Mouse (Mus musculus) left cerebral cortex, adult 11 months (tissue): Measurements from ENCODE around the gene Zfp830.

Experiments used
- DNase-seq: peaks from one replicate; pipeline ENCODE4 v3.0.0; 2022; ENCODE audit warnings: low spot score

Zfp830 gene

DNA sequence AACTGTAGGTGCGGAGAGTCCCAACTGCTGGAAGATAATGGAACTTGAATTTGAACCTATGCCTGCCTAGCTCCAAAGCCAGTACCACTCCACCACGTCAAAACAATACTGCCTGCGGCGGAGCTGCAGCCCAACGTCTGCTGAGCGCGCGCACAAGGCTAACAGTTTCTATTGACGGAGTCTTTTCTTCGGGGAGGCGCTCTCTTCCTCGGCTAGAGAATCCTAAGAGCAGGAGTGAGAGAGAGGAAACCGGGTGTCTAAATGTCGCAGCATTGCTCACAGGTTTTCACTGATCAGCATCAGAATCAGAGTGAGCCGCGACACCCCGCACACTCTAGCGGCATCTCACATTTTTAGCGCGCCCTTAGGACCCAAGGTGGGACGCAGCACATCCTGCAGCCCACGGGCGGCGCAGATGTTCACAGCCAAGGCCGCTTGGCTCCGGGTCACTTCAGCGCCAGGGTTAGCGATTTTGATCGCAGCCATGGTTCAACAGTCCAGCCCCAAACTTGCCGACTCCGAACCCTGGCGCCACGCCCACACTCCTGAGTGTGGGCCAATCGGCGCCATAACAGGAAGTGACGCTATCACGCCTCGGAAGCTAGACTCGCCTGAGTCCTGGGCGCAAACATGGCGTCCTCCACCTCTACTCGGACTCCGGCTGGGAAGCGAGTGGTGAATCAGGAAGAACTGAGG, at the start of gene Zfp830, which contains the start of gene Cct6b:
TSS of gene Zfp830 (plus strand) at position 604 of the 696 bp plus-strand sequence.
TSS of gene Cct6b (minus strand) at position 580 of the 696 bp plus-strand sequence.
- DNase-seq = peak; percentile 87

DNA sequence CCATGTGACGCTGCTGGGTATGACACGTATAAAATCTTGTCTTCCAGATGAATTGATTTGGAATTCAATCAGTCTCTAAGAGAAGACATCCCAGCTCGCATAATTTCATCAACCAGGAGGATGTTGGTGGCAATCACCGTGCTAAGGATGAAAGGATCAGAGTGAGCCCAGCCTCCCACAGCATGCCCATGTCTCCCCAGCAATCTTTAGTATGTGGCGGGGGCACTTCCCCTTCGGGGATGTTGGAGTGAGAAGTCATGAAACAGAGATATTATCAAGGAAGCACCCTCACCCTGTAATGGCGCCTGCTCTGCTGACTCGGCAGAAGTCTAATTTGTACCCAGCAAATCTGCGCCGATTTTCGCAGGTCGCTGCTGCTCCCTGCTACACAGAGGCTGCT, 44.9 kb upstream of the Zfp830 start:
- DNase-seq = no peak

DNA sequence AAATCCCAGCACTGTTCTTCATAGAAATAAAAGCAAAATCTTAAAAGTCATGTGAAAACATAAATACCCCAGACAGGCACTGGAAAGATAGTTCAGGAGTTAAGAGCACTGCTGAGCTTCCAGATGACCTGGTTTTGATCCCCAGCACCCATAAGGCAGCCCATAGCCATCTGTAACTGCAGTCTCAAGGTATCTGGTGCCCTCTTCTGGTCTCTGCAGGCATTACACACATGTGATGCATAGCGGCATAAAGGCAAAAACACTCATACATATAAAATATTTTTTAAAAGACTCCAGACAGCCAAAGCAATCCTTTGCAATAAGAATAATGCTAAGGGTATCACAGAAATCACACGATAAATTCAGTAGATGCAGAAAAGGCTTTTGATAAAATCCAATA, 37.3 kb upstream of the Zfp830 start:
- no peak for DNase-seq

- no peak for DNase-seq
Observed at GRCm38 (mm10) chr11:82734227-82734626, 29.9 kb upstream of the Zfp830 start.

DNA sequence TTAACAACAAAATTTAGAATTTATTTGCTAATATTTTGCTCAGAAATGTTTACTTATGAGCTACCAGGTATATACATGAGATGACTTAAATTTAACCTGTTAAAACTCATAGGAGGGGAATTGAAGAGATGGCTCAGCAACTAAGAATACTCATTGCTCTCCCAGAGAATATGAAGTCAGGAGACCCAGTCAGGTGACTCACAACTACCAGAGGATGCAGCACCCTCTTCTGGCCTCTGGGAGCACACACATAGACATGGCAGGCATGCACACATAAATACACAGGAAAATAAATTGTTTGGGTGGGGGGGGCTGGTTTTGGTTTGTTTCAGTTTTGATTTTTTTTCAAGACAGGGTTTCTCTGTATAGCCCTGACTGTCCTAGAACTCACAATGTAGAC, 25.1 kb upstream of the Zfp830 start:
- no peak for DNase-seq

GRCm38 (mm10) chr11:82746138-82746537, 18.0 kb upstream of the Zfp830 start:
- no peak for DNase-seq

DNA sequence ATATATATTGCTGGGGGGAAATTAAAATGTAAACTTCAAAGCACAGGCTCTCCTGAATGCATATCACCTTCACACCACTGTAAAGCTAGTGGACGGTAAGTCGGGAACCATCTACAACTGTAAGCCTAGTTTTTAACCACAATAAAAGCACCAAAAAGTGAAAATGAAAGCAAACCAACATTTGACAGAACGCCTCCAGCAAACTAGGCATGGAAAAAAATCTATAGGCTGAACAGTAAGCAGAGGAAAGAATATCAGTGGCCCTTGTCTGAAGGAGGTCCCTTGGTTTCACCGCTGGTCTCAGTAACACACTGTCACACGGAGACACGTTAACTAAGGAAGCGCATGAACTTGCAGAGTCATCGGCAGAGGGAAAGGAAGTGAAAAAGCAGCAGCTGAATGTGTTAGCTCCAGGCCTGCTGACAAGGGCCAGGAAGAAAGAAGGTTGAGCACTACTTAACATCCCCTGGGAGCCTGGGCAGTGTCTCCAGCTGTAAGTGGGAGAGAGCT, 17.2 kb upstream of the Zfp830 start:
- no peak for DNase-seq

DNA sequence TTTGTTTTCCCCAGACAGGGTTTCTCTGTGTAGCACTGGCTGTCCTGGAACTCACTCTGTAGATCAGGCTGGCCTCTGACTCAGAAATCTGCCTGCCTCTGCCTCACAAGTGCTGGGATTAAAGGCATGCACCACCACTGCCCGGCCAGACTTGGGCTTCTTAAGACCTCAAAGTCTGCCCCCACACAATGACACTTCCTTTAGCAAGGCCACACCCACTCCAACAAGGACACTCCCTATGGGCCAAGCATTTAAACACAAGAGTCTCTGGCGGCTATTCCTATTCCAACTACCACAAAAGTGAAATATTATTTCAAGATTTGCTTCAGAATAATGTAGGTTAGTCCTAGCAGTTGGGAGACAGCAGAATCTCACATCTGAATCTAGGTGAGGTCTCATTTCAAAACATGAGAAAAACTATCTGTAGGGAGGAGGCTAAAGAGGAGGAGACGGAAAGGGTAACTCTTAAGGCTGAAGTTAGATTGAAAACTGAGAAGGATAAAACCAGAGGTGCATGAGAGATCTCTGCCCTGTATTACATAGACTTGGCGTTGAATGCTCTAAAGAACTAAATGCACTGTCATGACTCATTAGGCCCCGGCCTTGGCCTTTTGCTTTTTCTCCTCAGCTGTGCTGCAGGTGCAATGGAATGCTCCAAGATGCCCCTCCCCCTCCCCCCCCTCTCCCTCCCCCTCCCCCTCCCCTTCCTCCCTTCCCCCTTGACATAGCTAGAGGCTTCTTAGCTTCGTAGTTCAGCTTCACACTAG, 11.6 kb upstream of the Zfp830 start:
- DNase-seq = no peak

DNA sequence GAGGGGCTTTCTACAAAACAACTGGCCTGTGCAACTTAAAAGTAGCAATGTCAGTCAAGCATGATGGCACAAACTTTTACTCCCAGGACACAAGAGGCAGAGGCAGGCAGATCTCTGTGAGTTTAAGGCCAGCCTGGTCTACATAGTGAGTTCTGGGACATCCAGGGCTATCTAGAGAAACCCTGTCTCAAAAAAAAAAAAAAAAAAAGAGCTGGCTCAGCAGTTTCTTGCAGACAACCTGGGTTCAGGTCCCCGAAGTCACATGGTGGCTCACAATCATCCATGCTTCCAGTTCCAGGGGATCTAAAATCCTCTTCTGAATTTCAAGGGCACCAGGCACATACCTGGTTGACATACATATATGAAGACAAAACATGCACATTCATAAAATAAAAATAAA, 8.2 kb upstream of the Zfp830 start:
- DNase-seq = no peak

DNA sequence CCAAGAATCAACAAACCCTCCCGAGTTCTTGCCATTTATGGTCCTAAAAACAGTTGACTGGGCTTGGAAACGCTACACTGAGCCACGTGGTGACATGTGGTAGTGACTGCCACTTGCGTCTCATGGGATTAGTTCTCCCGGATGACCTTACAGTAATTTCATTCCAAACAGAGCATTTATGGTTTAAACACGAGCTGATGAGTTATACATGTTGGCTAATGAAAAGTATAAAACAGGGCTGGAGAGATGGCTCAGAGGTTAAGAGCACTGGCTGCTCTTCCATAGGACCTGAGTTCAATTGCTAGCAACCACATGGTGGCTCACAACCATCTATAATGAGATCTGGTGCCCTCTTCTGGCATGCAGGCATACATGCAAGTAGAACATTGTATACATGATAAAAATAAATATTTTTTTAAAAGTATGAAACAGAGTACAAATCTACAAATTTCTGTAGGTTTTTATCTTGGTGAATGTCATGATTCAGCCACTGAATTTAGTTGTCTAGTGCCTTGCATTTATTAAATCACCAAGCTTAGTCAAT, 1.8 kb upstream of the Zfp830 start:
- no peak for DNase-seq

- DNase-seq = no peak
Observed at GRCm38 (mm10) chr11:82763261-82763660, 884 bp upstream of the Zfp830 start.

DNA sequence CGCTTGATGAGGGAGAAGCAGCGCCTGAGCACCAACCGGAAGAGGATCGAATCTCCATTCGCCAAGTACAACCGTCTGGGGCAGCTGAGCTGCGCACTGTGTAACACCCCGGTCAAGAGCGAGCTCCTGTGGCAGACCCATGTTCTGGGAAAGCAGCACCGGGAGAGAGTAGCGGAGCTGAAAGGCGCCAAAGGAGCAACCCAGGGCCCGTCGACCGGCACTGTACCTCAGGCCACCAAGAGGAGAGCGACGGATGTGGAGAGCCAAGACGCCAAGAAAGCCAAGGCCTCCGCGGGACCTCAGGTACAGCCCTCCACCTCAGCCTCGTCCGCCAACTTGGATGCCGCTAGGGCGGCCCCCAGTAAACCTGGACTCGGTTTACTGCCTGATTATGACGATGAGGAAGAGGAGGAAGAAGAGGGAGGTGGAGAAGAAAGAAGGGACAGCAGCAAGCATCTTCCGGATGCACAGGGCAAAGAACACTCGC, 336 bp downstream of the Zfp830 start:
- DNase-seq = no peak

DNA sequence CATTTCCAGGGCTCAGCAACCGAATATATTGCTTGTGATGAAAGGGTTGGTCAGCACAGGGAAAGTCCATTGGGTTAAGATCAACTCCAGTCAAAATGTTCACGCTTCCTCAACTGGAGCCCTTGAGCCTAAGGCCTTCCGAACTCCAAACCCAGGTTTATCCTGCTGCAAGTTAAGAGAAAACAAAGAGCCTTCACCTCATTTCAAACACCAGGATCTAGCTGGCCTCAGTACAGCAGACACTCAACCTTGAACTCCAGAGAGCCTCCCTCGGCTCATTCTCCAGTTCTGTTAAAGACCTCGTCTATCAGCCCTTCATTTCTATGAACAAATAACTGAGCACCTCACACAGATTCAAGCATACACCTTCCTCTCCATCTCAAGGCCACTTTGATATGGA, 16.0 kb downstream of the Zfp830 start:
- no peak for DNase-seq

GRCm38 (mm10) chr11:82780983-82781903, 17.1 kb downstream of the Zfp830 start, which contains the start of gene Lig3:
TSS of gene Lig3 (plus strand) at chr11:82781108.
- DNase-seq = peak; percentile 89

DNA sequence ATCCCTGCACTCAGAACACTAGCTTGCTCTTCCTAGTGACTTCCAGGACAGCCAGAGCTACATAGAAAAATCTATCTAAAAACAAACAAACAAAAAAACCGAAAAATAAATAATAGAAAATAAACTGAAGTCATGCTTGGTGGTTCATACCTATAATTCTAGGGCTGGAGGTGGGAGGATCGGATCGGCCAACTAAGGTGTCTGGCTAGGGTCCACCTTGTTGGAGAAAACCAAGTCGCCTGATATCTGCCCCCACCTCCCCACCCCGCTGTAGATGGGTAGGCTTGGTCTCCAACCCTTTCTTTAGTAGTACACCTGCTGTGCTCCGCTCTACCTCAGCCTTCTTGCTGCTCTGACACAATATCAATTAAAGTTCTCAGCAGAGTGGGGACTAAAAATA, 18.1 kb downstream of the Zfp830 start:
- no peak for DNase-seq

DNA sequence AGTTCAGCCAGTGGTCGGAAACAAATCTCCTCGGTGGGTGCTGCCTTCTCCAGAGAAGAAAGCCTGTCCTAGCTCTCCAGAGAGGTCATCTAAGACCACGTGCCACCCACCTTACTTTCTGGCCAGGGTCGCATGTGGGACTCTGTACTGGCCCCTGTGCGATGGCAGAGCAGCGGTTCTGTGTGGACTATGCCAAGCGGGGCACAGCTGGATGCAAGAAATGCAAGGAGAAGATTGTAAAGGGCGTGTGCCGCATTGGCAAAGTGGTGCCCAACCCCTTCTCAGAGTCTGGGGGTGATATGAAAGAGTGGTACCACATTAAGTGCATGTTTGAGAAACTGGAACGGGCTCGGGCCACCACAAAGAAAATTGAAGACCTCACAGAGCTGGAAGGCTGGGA, 19.3 kb downstream of the Zfp830 start:
- no peak for DNase-seq

GRCm38 (mm10) chr11:82806656-82807055, 42.5 kb downstream of the Zfp830 start:
- DNase-seq = no peak

- no peak for DNase-seq
Observed at GRCm38 (mm10) chr11:82807370-82807769, 43.2 kb downstream of the Zfp830 start.

DNA sequence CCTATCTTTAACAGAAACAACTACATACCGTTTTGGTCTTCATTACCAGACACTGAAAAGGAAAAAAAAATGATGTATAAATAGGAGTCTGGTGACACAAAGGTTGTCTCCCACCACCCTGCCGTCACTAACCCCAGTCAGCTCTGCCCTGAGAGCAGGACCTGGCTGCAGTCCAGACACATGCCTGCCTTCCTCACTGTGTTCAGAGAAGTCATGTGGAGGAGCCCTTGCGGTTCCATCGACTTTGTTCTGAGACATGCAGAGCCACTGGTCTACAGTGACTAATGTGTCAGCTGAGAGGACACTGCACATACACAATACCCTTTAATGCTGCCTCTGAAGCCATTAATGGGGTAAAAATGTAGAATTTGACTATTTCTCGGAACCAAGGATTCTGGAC, 44.3 kb downstream of the Zfp830 start:
- DNase-seq = no peak
